Mouse (Mus musculus) forebrain, postnatal 0 days (tissue): ENCODE measurements around the gene Gm11733. TPM values are rescaled to one million over a fixed set of nuclear protein-coding genes. Genes with fewer than 3 reads are reported as not detected.

Experiments used
- ATAC-seq: fragments of 200-750 bp; cut with Nextera tagmentation; 2 replicates; pipeline ENCODE4 v1.8.0; 2017; ENCODE audit warnings: mild to moderate bottlenecking, moderate library complexity
- DNase-seq: peaks from one replicate; pipeline ENCODE4 v3.0.0-alpha.2; 2015
- H3K27ac ChIP-seq: fragments of 300-500 bp; sonication (generic); 2 replicates; pipeline ENCODE4 v1.5.1; 2014; ENCODE audit warnings: low read depth, mild to moderate bottlenecking, antibody characterized with exemption, low read length, moderate library complexity, mixed read lengths
- H3K27me3 ChIP-seq: fragments of 300-500 bp; sonication (generic); 2 replicates; pipeline ENCODE4 v1.6.1; 2014; ENCODE audit warnings: mild to moderate bottlenecking, low read length, mixed read lengths; ENCODE audit not compliant: insufficient read depth
- H3K36me3 ChIP-seq: fragments of 300-500 bp; sonication (generic); 2 replicates; pipeline ENCODE4 v1.6.1; 2014; ENCODE audit warnings: mild to moderate bottlenecking, moderate library complexity; ENCODE audit not compliant: insufficient read depth
- H3K4me1 ChIP-seq: fragments of 300-500 bp; sonication (generic); 2 replicates; pipeline ENCODE4 v1.6.1; 2014; ENCODE audit warnings: antibody characterized with exemption; ENCODE audit not compliant: insufficient read depth
- H3K4me2 ChIP-seq: fragments of 300-500 bp; sonication (generic); 2 replicates; pipeline ENCODE4 v1.6.1; 2014; ENCODE audit warnings: low read depth, mild to moderate bottlenecking, moderate library complexity
- H3K4me3 ChIP-seq: fragments of 300-500 bp; sonication (generic); 2 replicates; pipeline ENCODE4 v1.5.1; 2014; ENCODE audit warnings: low read depth, low read length, mixed read lengths
- H3K9ac ChIP-seq: fragments of 300-500 bp; sonication (generic); 2 replicates; pipeline ENCODE4 v1.6.1; 2014; ENCODE audit warnings: mild to moderate bottlenecking
- H3K9me3 ChIP-seq: fragments of 300-500 bp; sonication (generic); 2 replicates; pipeline ENCODE4 v1.6.1; 2016; ENCODE audit warnings: low read length
- CTCF ChIP-seq: sonication (generic); IDR thresholded peaks from 2 replicates; pipeline ENCODE4 v1.5.1; 2016; ENCODE audit warnings: antibody characterized with exemption, control low read depth, low read depth
- WGBS: fragments of 180-500 bp; shearing (Covaris S2); extraction: QIAGEN DNeasy Blood & Tissue Kit; methylation state at CpG from one replicate; pipeline ENCODE4 v1.1.7; 2014; 5-methylcytosine and 5-hydroxymethylcytosine counted together
- polyA plus RNA-seq: library from polyadenylated mRNA; unstranded; fragments of >200 nt; fragmentation: Nextera tagmentation; extraction: Ambion mirVana; gene quantifications from 2 replicates; pipeline ENCODE4 v1.2.1, GENCODE M21; 2015
- total RNA-seq: library from RNA; depleted of rRNA; stranded (reverse); fragments of >200 nt; gene quantifications from 2 replicates; pipeline ENCODE4 v1.2.3, GENCODE M21; 2014; rRNA removed

The Gm11733 gene
- total and polyA plus RNA-seq, 2 experiments from 2014 or later = 0.08 to 0.14 TPM

GRCm38 (mm10) chr11:117536586-117536985 lies 52.4 kb downstream of the Gm11733 start:
- Histone ChIP-seq H3K27ac (no peak overlapping the region), H3K4me2 (no peak overlapping the region), H3K9me3 (no peaks in the 10 kb centered on the region), H3K4me3 (no peak overlapping the region), H3K9ac (no peak overlapping the region), H3K36me3 (no peaks in the 10 kb centered on the region), H3K27me3 (no peaks in the 10 kb centered on the region), H3K4me1 (peaks cover 29% of the 10 kb centered on the region)
- TF ChIP-seq CTCF = no peak
- DNase-seq = no peak
- no peak for ATAC-seq
- 68% methylated on average over 3 of the region's 3 CpGs for WGBS

Other genes with a start within 250 kb of the Gm11733 start
- 56.9 and 71.6 TPM in 2 replicates for gene Tnrc6c, start 169.9 kb downstream of the Gm11733 start, total RNA-seq
- 13.1 and 19.9 TPM in 2 replicates for gene Tnrc6c, start 169.9 kb downstream of the Gm11733 start, polyA plus RNA-seq